Mouse (Mus musculus) heart, postnatal 25 days (tissue): ENCODE data around the gene St3gal4. TPM values are rescaled to one million over a fixed set of nuclear protein-coding genes. Genes with fewer than 3 reads are reported as not detected.
A peak's percentile ranks its signal among the peaks of the same experiment; 100 is the strongest.

Experiments used
- DNase-seq: peaks from one replicate; pipeline ENCODE4 v3.0.0; 2022; ENCODE audit warnings: low spot score
- intact Hi-C: fragments of 180-260 bp; cut with DNase I; formaldehyde crosslinking; loops from one replicate; pipeline ENCODE4 v1.15.1; 2025
- total RNA-seq, 2 experiments: library from RNA; stranded (reverse); gene quantifications; 2 replicates each; pipeline ENCODE4 v1.2.3; 2021

Gene St3gal4
- total RNA-seq, 2 experiments from 2014 or later = 33.2 to 34.1 TPM

- no peak for DNase-seq
- intact Hi-C loops = loop anchor here (2.0 kb wide), 1 partner anchor 104 kb away; no protein-coding TSS in a partner anchor
These were observed 66.0 kb downstream of the St3gal4 start for GRCm38 (mm10) chr9:35053081-35053480.

GRCm38 (mm10) chr9:35052671-35053070 is 66.4 kb downstream of the St3gal4 start:
- no peak for DNase-seq
- intact Hi-C loops = loop anchor here (2.0 kb wide), 1 partner anchor 104 kb away; no protein-coding TSS in a partner anchor

GRCm38 (mm10) chr9:35051666-35052065 is 67.4 kb downstream of the St3gal4 start:
- no peak for DNase-seq
- intact Hi-C loops = loop anchor here (2.0 kb wide), 1 partner anchor 105 kb away; no protein-coding TSS in a partner anchor

- intact Hi-C loops = no loop called here
- no peak for DNase-seq
These were observed 68.2 kb downstream of the St3gal4 start for GRCm38 (mm10) chr9:35050701-35051454.

GRCm38 (mm10) chr9:35049891-35050527 is 69.1 kb downstream of the St3gal4 start:
- intact Hi-C loops = no loop called here
- no peak for DNase-seq

- no peak for DNase-seq
- intact Hi-C loops = no loop called here
These were observed 70.6 kb downstream of the St3gal4 start for GRCm38 (mm10) chr9:35048449-35048848.

- intact Hi-C loops = no loop called here
- peak; percentile 92 for DNase-seq
These were observed 73.3 kb downstream of the St3gal4 start for GRCm38 (mm10) chr9:35045756-35046155.

GRCm38 (mm10) chr9:35045031-35045531 is 74.0 kb downstream of the St3gal4 start:
- intact Hi-C loops = no loop called here
- no peak for DNase-seq

- DNase-seq = no peak
- intact Hi-C loops = no loop called here
These were observed 74.6 kb downstream of the St3gal4 start for GRCm38 (mm10) chr9:35044458-35044857.

GRCm38 (mm10) chr9:35043619-35044018 is 75.4 kb downstream of the St3gal4 start:
- intact Hi-C loops = no loop called here

GRCm38 (mm10) chr9:35041493-35041892 is 77.6 kb downstream of the St3gal4 start:
- no peak for DNase-seq
- intact Hi-C loops = no loop called here

More at GRCm38 (mm10) chr9:35043619-35044018, 75.4 kb downstream of the St3gal4 start:
- no peak for DNase-seq

- intact Hi-C loops = loop anchor here (2.0 kb wide), 1 partner anchor 77 kb away; no protein-coding TSS in a partner anchor
- no peak for DNase-seq
These were observed 79.2 kb downstream of the St3gal4 start for GRCm38 (mm10) chr9:35039846-35040245.

- intact Hi-C loops = loop anchor here (2.0 kb wide), 1 partner anchor 78 kb away; no protein-coding TSS in a partner anchor
- peak; percentile 58 for DNase-seq
These were observed 80.0 kb downstream of the St3gal4 start for GRCm38 (mm10) chr9:35038922-35039586.

GRCm38 (mm10) chr9:35035074-35035473 is 84.0 kb downstream of the St3gal4 start:
- intact Hi-C loops = no loop called here
- DNase-seq = no peak

- intact Hi-C loops = no loop called here
- DNase-seq = no peak
These were observed 86.6 kb downstream of the St3gal4 start for GRCm38 (mm10) chr9:35032457-35032856.

GRCm38 (mm10) chr9:35030823-35031222 is 88.2 kb downstream of the St3gal4 start:
- DNase-seq = no peak
- intact Hi-C loops = loop anchor here (1.0 kb wide), 1 partner anchor 135 kb away; no protein-coding TSS in a partner anchor

- intact Hi-C loops = loop anchor here (10.0 kb wide), 1 partner anchor 507 kb away; no protein-coding TSS in a partner anchor
These were observed 91.6 kb downstream of the St3gal4 start for GRCm38 (mm10) chr9:35027382-35027997.

GRCm38 (mm10) chr9:35026897-35027311 is 92.2 kb downstream of the St3gal4 start:
- DNase-seq = no peak
- intact Hi-C loops = loop anchor here (10.0 kb wide), 1 partner anchor 508 kb away; no protein-coding TSS in a partner anchor

More at GRCm38 (mm10) chr9:35027382-35027997, 91.6 kb downstream of the St3gal4 start:
- DNase-seq = no peak

- no peak for DNase-seq
- intact Hi-C loops = loop anchor here (10.0 kb wide), 1 partner anchor 508 kb away; no protein-coding TSS in a partner anchor
These were observed 92.8 kb downstream of the St3gal4 start for GRCm38 (mm10) chr9:35026311-35026710.
